Mouse (Mus musculus) liver, embryonic 11.5 days (tissue): ENCODE data around the gene Ftl1. TPM values are rescaled to one million over a fixed set of nuclear protein-coding genes. Genes with fewer than 3 reads are reported as not detected.
A peak's percentile ranks its signal among the peaks of the same experiment; 100 is the strongest.
"Not testable (repeated sequence)": the region's sequence is repeated elsewhere in the genome, so short reads cannot be mapped to it uniquely, and the experiment has no call there.

ENCODE experiments used
- ATAC-seq: fragments of 200-750 bp; cut with Nextera tagmentation; replicated peaks from 2 replicates; pipeline ENCODE4 v1.8.0; 2017; ENCODE audit warnings: moderate number of reproducible peaks, mild to moderate bottlenecking, moderate TSS enrichment, moderate library complexity; ENCODE audit not compliant: low FRiP score
- DNase-seq: peaks from one replicate; pipeline ENCODE4 v3.0.0-alpha.2; 2017; ENCODE audit warnings: low spot score
- H3K27ac ChIP-seq: fragments of 300-500 bp; sonication (generic); 2 replicates; pipeline ENCODE4 v1.5.1; 2014; ENCODE audit warnings: mild to moderate bottlenecking, low read depth, low read length, control low read depth
- H3K27me3 ChIP-seq: fragments of 300-500 bp; sonication (generic); replicated peaks from 2 replicates; pipeline ENCODE4 v1.6.1; 2014; ENCODE audit warnings: low read length, mixed read lengths; ENCODE audit not compliant: control insufficient read depth, insufficient read depth
- H3K36me3 ChIP-seq: fragments of 300-500 bp; sonication (generic); 2 replicates; pipeline ENCODE4 v1.6.1; 2014; ENCODE audit warnings: mild to moderate bottlenecking, low read length, moderate library complexity, mixed read lengths; ENCODE audit not compliant: control insufficient read depth, insufficient read depth
- H3K4me1 ChIP-seq: fragments of 300-500 bp; sonication (generic); replicated peaks from 2 replicates; pipeline ENCODE4 v1.6.1; 2014; ENCODE audit warnings: low read length, mixed read lengths; ENCODE audit not compliant: control insufficient read depth, insufficient read depth
- H3K4me2 ChIP-seq: fragments of 300-500 bp; sonication (generic); 2 replicates; pipeline ENCODE4 v1.6.1; 2014; ENCODE audit warnings: mild to moderate bottlenecking, control low read depth, moderate library complexity
- H3K4me3 ChIP-seq: fragments of 300-500 bp; sonication (generic); 2 replicates; pipeline ENCODE4 v1.5.1; 2014; ENCODE audit warnings: low read depth, low read length, control low read depth
- H3K9ac ChIP-seq: fragments of 300-500 bp; sonication (generic); 2 replicates; pipeline ENCODE4 v1.6.1; 2014; ENCODE audit warnings: low read depth, low read length, control low read depth
- H3K9me3 ChIP-seq: fragments of 300-500 bp; sonication (generic); 2 replicates; pipeline ENCODE4 v1.6.1; 2016; ENCODE audit warnings: low read length, inconsistent platforms, mixed read lengths; ENCODE audit not compliant: control insufficient read depth
- WGBS: fragments of 180-500 bp; shearing (Covaris S2); extraction: QIAGEN DNeasy Blood & Tissue Kit; methylation state at CpG from one replicate; pipeline ENCODE4 v1.1.7; 2014; 5-methylcytosine and 5-hydroxymethylcytosine counted together
- polyA plus RNA-seq: library from polyadenylated mRNA; unstranded; fragments of >200 nt; fragmentation: Nextera tagmentation; extraction: Ambion mirVana; gene quantifications from 2 replicates; pipeline ENCODE4 v1.2.1, GENCODE M21; 2014

Ftl1 gene
- polyA plus RNA-seq, 1 experiment from 2014 or later: 6,297 TPM

DNA sequence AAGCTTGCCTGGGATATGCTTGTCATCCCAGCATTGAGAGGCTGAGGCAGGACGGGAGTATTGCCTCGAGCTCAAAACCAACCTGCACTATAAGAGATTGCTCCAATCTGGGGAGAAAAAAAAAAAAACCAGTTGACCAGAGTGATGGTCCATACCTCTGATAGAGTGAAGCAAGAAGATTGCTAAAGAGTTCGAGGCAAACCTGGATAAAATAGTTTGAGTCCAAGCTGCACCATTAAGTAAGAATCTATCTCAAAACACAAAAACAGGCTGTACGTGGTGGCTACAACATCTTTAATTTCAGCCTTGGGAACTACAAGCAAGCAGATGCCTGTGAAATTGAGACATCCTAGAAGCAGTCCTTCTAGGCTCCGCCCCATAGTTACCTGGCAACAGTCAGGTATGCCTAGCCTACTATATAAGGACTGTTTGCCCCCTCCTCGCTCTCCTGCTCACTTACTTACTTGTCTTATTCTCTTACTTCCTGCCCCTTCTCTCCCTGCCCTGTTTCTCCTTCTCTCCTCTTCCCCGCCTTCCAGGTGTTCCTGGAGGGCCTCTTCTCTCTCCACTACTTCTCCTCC, 7.5 kb upstream of the Ftl1 start:
- no peak for DNase-seq
- Histone ChIP-seq H3K36me3 (peaks cover 13% of the 10 kb centered on the region), H3K9me3 (no peaks in the 10 kb centered on the region), H3K27me3 (no peaks in the 10 kb centered on the region), H3K27ac (no peak overlapping the region), H3K4me3 (peak overlapping the region; percentile 82), H3K4me2 (peak overlapping the region; percentile 88), H3K9ac (no peak overlapping the region; the same call in 1 of the 2 replicates), H3K4me1 (peaks cover 12% of the 10 kb centered on the region)
- peak; percentile 23; the same call in 1 of the 2 replicates for ATAC-seq
- WGBS: 40% methylated on average over 7 of the region's 7 CpGs

DNA sequence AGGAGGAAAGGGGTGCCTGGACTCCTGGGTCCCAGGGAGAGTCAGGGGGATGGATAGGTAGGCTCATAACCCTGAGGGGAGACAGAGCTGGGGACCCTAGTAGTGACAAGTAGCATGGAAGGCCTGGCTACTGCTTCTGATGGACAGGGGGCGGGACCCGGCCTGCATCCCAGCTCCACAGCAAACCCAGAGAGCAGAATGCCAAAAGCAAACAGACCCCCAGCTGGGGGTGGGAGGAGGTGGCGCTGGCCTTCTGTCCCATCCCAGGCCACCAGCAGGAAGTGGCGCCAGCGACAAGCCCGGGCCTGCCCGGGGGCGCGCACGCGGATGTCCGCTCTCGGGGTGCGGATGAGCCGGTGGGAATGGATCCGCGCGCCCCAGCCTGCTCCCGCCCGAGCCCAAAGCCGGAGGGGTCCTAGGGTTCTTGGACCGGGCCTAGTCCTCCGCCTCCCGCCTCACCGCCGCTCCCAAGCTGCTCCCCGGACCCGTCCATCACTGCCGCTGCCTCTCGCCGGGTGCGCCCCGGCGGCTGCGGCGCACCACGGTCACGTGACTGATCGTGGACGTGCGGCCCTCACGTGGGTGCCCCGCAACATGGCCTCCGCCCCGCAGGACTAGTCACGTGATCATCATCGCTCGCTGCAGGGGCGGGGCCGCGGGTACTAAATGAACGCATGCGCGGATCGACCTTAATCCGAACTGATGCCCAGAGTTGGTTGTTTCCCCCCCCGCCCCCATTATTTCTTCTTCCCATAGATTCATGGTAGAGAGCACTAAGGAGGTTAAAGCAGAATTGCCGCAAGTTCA, 6.8 kb upstream of the Ftl1 start, which contains the start of gene Bax:
Bax (minus strand) TSS at position 616 of the 807 bp plus-strand sequence.
- Histone ChIP-seq H3K27ac (peak within 1 kb of the TSS; percentile 65), H3K27me3 (no peaks in the 10 kb centered on the region), H3K9ac (peak within 1 kb of the TSS; percentile 79), H3K4me3 (peak within 1 kb of the TSS; percentile 82), H3K4me2 (peak within 1 kb of the TSS; percentile 88), H3K36me3 (peaks cover 17% of the 10 kb centered on the region), H3K9me3 (no peaks in the 10 kb centered on the region), H3K4me1 (peaks cover 17% of the 10 kb centered on the region)
- DNase-seq (peak; percentile 92), ATAC-seq (peak; percentile 74)
- WGBS: under 1% methylated on average over 56 of the region's 58 CpGs

DNA sequence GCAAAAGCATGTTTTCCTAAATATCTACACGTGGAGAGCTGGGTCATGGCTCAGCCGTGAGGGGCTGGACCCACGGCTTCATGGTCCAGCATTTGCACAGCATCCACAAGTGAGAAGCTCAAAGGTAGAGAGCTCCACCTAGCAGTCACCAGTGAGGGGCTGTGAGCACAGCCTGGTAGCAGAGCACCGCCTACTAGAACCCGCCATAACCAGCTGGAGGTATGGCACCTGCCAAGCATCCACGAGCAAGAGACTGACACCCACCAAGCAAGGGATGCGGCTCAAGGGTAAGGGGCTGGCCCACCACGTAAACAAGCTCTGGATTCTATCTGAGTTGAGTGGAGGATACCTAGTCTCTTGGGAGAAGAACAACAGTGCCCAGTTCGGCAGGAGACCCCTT, 5.9 kb upstream of the Ftl1 start:
- DNase-seq: no peak
- Histone ChIP-seq H3K4me3 (peak overlapping the region; percentile 82), H3K4me2 (peak overlapping the region; percentile 88), H3K36me3 (peaks cover 17% of the 10 kb centered on the region), H3K4me1 (peaks cover 25% of the 10 kb centered on the region), H3K27ac (peak overlapping the region; percentile 65), H3K9me3 (no peaks in the 10 kb centered on the region), H3K9ac (peak overlapping the region; percentile 79), H3K27me3 (no peaks in the 10 kb centered on the region)
- 0 out of 2 replicates have a peak, but pooled peaks have one; percentile 19 for ATAC-seq
- WGBS: 76% methylated on average over 9 of the region's 9 CpGs

DNA sequence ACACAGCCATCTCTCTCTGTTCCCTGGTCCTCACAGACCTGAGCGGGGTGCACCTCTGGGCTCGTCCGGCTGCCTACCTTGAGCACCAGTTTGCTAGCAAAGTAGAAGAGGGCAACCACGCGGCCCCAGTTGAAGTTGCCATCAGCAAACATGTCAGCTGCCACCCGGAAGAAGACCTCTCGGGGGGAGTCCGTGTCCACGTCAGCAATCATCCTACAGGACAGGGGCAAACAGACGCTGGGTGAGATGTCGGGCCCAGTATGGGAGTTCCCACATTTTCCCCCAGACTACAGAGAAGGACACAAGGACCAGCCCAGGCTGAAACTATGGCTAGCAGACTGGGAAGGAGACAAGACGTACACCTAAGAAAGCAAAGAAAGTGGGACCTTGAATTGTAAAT, 5.4 kb upstream of the Ftl1 start:
- Histone ChIP-seq H3K4me2 (peak overlapping the region; percentile 88), H3K4me1 (peaks cover 30% of the 10 kb centered on the region), H3K4me3 (peak overlapping the region; percentile 82), H3K9me3 (no peaks in the 10 kb centered on the region), H3K27ac (no peak overlapping the region), H3K36me3 (peaks cover 17% of the 10 kb centered on the region), H3K27me3 (no peaks in the 10 kb centered on the region), H3K9ac (peak overlapping the region; percentile 22; the same call in 1 of the 2 replicates)
- WGBS: 91% methylated on average over 12 of the region's 12 CpGs
- no peak for DNase-seq
- no peak for ATAC-seq

DNA sequence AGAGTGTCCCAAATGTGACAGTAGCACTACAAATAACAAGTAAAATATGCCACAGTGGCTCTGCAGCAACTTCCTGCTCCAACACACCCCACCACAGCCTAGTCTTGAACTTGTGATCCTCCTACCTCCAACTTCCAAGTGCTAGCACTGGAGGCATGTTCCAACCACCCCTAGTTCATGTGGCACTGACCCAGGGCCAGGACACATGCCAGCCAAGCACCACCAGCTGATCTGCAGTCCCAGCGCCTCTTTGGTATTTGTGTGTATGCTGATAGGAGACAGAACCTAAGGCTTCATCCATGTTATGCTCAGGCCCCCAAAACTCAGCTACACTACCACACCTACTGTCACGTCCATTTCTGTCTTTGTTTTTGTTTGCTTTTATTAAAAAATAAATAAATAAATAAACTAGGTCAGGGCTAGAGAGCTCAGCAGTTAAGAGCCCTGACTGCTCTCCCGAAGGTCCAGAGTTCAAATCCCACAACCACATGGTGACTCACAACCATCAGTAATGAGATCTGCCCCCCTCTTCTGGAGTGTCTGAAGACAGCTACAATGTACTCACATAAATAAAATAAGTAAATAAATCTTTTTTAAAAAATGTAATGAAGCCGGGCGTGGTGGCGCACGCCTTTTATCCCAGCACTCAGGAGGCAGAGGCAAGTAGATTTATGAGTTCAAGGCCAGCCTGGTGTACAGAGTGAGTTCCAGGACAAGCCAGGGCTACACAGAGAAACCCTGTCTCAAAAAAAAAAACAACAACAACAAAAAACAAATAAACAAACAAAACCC, 4.5 kb upstream of the Ftl1 start:
- DNase-seq: no peak
- ATAC-seq: no peak
- 92% methylated on average over 7 of the region's 7 CpGs for WGBS
- Histone ChIP-seq H3K36me3 (peaks cover 17% of the 10 kb centered on the region), H3K27me3 (no peaks in the 10 kb centered on the region), H3K4me3 (no peak overlapping the region), H3K4me2 (no peak overlapping the region; the same call in 1 of the 2 replicates), H3K9ac (no peak overlapping the region), H3K9me3 (no peaks in the 10 kb centered on the region), H3K4me1 (peaks cover 31% of the 10 kb centered on the region), H3K27ac (no peak overlapping the region)

DNA sequence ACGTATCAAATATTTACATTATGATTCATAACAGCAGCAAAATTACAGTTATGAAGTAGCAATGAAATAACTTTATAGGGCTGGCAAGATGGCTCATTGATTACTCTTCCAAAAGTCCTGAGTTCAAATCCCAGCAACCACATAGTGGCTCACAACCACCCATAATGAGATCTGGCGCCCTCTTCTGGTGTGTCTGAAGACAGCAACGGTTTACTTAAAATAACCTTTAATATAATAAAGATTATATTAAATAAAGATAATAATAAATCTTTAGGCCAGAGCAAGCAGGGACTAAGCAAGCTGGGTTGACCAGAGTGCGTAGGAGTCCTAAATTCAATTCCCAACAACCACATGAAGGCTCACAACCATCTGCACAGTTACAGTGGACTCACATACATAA, 3.2 kb upstream of the Ftl1 start:
- not testable (repeated sequence) for H3K9me3 ChIP-seq, DNase-seq, H3K4me3 ChIP-seq, H3K4me2 ChIP-seq, ATAC-seq, H3K27me3 ChIP-seq, H3K27ac ChIP-seq, H3K9ac ChIP-seq
- peaks cover 26% of the 10 kb centered on the region for H3K36me3 ChIP-seq
- peaks cover 40% of the 10 kb centered on the region for H3K4me1 ChIP-seq
- 76% methylated on average over 4 of the region's 4 CpGs for WGBS

DNA sequence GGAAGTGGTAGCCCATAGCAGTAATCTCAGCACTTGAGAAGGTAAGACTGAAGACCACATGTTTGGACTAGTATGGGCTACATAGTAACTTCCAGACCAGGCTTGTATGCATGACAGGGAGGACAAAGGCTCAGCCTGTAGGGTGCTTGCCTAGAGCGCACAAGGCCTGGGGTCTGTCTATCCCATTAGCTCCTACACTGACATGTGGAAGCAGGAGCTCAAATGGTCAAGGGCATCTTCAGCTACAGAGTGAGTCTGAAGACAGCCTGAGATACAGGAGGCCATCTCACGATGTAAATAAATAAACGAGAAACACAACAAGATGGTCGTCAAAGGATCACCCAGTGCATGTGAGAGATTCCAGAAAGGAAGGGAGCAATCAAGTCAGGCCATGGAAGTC, 2.6 kb upstream of the Ftl1 start:
- 93% methylated on average over 4 of the region's 4 CpGs for WGBS
- Histone ChIP-seq H3K27ac (no peak overlapping the region), H3K4me3 (no peak overlapping the region), H3K36me3 (peaks cover 31% of the 10 kb centered on the region), H3K9ac (no peak overlapping the region), H3K4me1 (peaks cover 45% of the 10 kb centered on the region), H3K9me3 (no peaks in the 10 kb centered on the region), H3K4me2 (no peak overlapping the region), H3K27me3 (no peaks in the 10 kb centered on the region)
- DNase-seq (no peak), ATAC-seq (no peak)

DNA sequence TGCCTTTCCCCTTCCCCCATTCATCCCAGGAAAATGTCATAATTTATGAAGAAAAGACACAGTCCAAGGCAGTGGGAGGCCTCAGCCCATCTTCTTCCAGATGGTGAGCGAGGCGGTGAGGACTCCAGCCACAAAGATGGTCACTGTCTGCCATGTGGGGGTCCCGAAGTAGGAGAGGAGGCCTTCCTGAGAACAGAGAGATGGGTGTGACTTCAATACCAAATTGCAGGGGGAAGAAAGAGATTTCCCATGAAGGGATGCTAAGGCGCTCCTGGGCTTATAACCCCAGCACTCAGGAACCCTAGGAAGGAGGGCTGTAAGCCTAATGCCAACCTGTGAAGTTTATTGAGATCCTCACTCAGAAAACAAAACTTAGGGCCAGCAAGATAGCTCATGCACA, 2.1 kb upstream of the Ftl1 start:
- H3K27ac ChIP-seq: peak overlapping the region; percentile 96; the same call in 1 of the 2 replicates
- no peaks in the 10 kb centered on the region for H3K27me3 ChIP-seq
- peaks cover 34% of the 10 kb centered on the region for H3K36me3 ChIP-seq
- DNase-seq: no peak
- H3K4me1 ChIP-seq: peaks cover 51% of the 10 kb centered on the region
- peak overlapping the region; percentile 73 for H3K4me2 ChIP-seq
- no peak for ATAC-seq
- H3K4me3 ChIP-seq: peak overlapping the region; percentile 89
- H3K9me3 ChIP-seq: no peaks in the 10 kb centered on the region
- WGBS: 79% methylated on average over 4 of the region's 4 CpGs
- H3K9ac ChIP-seq: peak overlapping the region; percentile 21; the same call in 1 of the 2 replicates
